Mouse (Mus musculus) macrophage (primary cell): ENCODE measurements around the gene Ifih1. TPM values are rescaled to one million over a fixed set of nuclear protein-coding genes. Genes with fewer than 3 reads are reported as not detected.
A peak's percentile ranks its signal among the peaks of the same experiment; 100 is the strongest.

Experiments
- H3K27ac ChIP-seq: fragments of 350-480 bp; formaldehyde crosslinking; 2 replicates; pipeline ENCODE4 v1.9.0; 2021
- H3K36me3 ChIP-seq: fragments of 350-480 bp; formaldehyde crosslinking; 2 replicates; pipeline ENCODE4 v1.9.0; 2021; ENCODE audit errors: inconsistent target
- H3K4me3 ChIP-seq: fragments of 350-480 bp; formaldehyde crosslinking; 2 replicates; pipeline ENCODE4 v1.9.0; 2021; ENCODE audit errors: inconsistent target
- H3K79me2 ChIP-seq: fragments of 350-480 bp; formaldehyde crosslinking; 2 replicates; pipeline ENCODE4 v1.9.0; 2021; ENCODE audit errors: inconsistent target
- WGBS: methylation state at CpG from one replicate; pipeline ENCODE4 v1.1.7; 2026; ENCODE audit warnings: inconsistent platforms; ENCODE audit not compliant: missing documents; 5-methylcytosine and 5-hydroxymethylcytosine counted together
- polyA plus RNA-seq: library from polyadenylated mRNA; stranded (reverse); fragments of 250-400 nt; gene quantifications from 3 replicates; pipeline ENCODE4 v1.2.4, GENCODE M21; 2018; ENCODE audit warnings: inconsistent platforms
- total RNA-seq, 78 experiments: library from RNA; depleted of rRNA; stranded (reverse); fragments of 250-400 nt; gene quantifications; 1 replicate in 9 of 78; 2 replicates in 24 of 78; 3 replicates in 43 of 78; 4 replicates in 2 of 78; pipeline ENCODE4 v1.2.4; 2018; ENCODE audit warnings: inconsistent platforms in 56 of 78

Gene Ifih1
- total RNA-seq (2018; cell fraction: chromatin; rRNA removed) = 1,000 to 10,000 TPM in 5 of 26 experiments, 100 to 1,000 TPM in 17, 10 to 100 TPM in 4; 65.5 to 4,302 (median 346) TPM
- 100 to 1,000 TPM in 16 of 26 experiments, 10 to 100 TPM in 10; 36.8 to 389 (median 148) TPM for total RNA-seq (2018; cell fraction: cytosol; rRNA removed)
- total RNA-seq (2018; cell fraction: nucleus; rRNA removed) = 1,000 to 10,000 TPM in 6 of 26 experiments, 100 to 1,000 TPM in 18, 10 to 100 TPM in 2; 70.3 to 3,273 (median 400) TPM
- 26.5 to 58.3 TPM (median 35.8 TPM) in 3 replicates for polyA plus RNA-seq

DNA sequence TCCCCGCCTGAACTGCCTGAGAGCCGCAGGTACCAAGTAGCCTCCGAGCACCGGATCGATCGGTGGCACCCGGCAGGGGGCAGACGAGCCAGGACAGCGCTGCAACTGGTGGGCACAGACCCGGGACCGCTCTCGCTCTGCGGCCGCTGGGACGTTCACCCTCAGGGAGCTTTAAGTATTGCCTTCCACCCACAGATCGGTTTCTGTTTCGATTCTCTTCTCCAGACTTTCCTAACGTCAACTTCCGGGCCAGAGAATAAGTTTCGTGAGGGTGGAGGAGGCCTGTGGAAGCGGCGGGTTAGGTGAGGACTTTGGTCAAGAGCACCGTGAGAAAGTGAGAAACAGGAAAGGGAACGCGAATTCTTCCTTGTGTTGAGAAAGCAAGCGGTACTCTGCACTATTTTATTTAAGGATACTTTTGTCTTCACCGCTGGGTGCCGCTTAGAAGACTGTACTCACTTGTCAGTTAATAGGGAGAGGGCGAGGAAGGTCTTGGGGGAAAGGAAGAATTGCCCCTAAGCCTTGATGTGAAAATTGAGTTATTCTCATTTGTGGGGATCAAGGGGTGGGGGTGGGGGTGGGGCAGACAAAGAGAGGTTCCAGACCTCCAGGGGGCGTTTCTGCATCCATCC is at the start of gene Ifih1:
TSS of gene Ifih1 (minus strand) at position 242 of the 632 bp plus-strand sequence.
- Histone ChIP-seq H3K4me3 (peak within 1 kb of the TSS; percentile 90), H3K27ac (peak within 1 kb of the TSS; percentile 72), H3K79me2 (peaks cover 47% of the 10 kb centered on the region), H3K36me3 (no peaks in the 10 kb centered on the region; the same call in 1 of the 2 replicates)
- WGBS = 2% methylated on average over 30 of the region's 30 CpGs

DNA sequence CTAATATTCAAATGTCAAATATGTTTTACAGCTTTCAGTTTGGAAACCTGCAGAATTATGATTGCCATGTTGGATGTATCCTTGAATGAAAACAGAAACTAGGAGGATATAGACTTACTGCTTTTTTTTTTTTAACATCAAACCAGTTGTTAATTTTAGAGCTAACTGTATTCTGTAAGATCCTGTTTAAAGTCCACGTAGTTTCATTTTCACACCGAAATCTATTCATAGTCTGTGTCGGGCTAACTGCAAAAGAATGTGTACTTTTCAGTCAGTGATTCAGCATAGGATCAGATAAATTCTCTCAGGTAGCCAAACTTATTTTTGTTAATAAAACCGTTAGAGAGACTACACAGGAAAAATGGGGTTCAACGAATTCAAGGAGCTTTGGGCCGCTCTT is 39.9 kb upstream of the Ifih1 start:
- no peaks in the 10 kb centered on the region for H3K79me2 ChIP-seq
- no peaks in the 10 kb centered on the region for H3K36me3 ChIP-seq
- 12% methylated on average over 6 of the region's 6 CpGs for WGBS
- H3K4me3 ChIP-seq = peak overlapping the region; percentile 4; the same call in 1 of the 2 replicates
- H3K27ac ChIP-seq = no peak overlapping the region

DNA sequence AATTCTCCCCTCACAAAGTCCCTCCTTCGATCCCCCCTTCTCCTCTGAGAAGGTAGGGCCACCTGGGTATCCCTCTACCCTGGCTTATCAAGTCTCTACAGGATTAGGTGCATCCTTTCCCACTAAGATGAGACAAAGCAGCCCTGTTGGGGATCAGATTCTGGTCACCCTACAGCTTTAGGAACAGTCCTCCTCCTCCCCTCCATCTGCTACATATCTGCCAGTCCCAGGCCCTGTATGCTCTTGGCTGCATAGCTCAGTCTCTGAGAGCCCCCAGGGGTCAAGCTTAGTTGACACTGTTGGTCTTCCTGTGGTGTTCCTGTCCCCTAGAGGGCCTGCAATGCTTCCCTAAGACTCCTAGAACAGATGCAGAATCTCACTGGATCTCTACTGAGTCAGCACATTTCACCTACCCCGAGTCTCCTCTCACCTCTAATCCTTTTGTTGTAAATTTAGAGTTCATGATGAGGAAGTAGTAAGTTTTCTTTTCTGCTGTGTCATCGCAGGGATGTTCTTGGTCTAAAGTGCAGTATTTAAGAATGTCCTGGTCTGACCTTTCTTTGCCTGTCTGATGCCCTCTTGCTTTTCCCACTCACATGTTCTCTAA is 39.0 kb upstream of the Ifih1 start:
- 36% methylated on average over 3 of the region's 3 CpGs for WGBS
- Histone ChIP-seq H3K27ac (no peak overlapping the region), H3K4me3 (no peak overlapping the region)

DNA sequence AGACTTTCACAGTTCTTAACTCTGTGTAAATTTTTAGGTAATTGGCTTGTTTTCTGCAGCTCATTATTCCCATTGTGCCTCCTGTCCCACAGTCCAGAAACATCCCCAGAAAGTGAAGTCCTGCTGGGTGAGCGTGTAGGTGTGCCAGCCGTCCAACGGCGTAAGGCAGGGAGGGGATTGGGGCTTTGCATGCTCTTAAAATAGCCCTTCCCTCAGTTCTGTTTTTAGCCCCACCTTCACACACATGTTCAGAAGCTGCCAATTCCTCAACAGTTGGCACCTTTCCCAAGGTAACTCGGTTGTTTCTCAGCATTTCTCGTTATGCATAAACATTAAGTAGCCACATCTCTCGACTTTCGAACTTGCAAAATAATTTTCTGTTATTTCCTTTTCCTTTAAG is 35.6 kb upstream of the Ifih1 start:
- H3K27ac ChIP-seq = no peak overlapping the region
- no peak overlapping the region for H3K4me3 ChIP-seq
- no peaks in the 10 kb centered on the region for H3K79me2 ChIP-seq
- 56% methylated on average over 8 of the region's 8 CpGs for WGBS
- no peaks in the 10 kb centered on the region for H3K36me3 ChIP-seq

More for the DNA sequence above, 39.0 kb upstream of the Ifih1 start:
- Histone ChIP-seq H3K36me3 (no peaks in the 10 kb centered on the region), H3K79me2 (no peaks in the 10 kb centered on the region)

DNA sequence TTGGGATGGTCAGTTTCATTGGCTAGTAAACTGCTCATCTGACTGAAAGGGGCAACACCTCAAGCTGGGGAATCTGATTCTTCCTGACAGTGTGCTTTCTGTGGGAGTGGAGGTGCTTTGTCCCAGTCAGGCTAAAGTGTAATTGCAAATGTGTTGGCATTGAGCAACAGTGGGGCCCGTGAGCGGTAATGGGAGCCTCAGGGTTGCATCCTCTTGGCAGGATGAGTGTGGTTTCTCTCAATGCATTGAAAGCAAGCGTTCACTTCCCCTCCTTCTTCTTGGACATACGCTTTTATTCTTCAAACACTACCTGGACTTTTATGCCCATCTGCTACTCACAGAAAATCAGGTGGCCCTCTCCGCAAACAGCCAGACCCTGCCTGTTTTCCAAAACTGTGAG is 26.7 kb upstream of the Ifih1 start:
- 37% methylated on average over 5 of the region's 5 CpGs for WGBS
- Histone ChIP-seq H3K79me2 (no peaks in the 10 kb centered on the region), H3K4me3 (no peak overlapping the region), H3K27ac (no peak overlapping the region), H3K36me3 (no peaks in the 10 kb centered on the region)

DNA sequence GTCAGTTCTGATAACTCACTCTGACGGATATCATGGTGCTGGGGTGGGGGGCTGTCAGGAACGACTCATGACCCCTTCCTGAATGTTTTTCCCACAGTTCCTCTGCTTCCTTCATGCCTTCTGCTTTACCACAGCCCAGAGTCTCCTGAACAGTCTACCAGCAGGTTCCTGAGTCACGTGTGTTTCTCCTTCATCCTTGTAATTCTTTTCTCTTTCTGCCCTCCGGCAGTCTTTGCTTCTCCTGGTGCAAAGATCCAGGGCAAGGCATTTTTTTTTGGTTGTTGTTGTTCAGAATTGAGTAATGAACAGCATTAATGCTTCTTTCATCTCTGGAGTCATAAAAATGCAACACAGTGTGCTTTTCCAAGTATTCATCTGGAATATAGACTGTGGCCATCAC is 24.7 kb upstream of the Ifih1 start:
- no peaks in the 10 kb centered on the region for H3K36me3 ChIP-seq
- WGBS = 84% methylated on average over 4 of the region's 4 CpGs
- no peak overlapping the region for H3K4me3 ChIP-seq
- no peak overlapping the region for H3K27ac ChIP-seq
- H3K79me2 ChIP-seq = no peaks in the 10 kb centered on the region

DNA sequence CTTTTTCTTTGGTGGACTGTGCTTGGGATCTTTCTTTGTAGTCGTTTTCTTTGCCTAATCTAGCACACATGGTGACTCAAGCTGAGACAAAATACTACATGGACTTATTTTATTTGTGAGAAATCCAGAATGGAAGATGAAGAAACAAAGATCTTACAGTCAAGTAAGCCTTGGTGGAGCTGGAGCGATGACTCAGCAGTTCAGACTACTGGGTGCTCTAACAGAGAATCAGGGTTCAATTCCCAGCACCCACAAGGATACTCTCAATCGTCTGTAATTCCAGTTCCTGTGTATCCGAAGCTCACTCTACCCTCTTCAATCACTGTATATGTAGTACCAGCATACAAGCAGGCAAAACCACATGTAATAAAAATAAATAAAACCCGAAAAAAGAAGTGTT is 24.2 kb upstream of the Ifih1 start:
- no peak overlapping the region for H3K27ac ChIP-seq
- H3K4me3 ChIP-seq = no peak overlapping the region
- WGBS = 88% methylated on average over 5 of the region's 5 CpGs
- H3K36me3 ChIP-seq = no peaks in the 10 kb centered on the region
- H3K79me2 ChIP-seq = no peaks in the 10 kb centered on the region

DNA sequence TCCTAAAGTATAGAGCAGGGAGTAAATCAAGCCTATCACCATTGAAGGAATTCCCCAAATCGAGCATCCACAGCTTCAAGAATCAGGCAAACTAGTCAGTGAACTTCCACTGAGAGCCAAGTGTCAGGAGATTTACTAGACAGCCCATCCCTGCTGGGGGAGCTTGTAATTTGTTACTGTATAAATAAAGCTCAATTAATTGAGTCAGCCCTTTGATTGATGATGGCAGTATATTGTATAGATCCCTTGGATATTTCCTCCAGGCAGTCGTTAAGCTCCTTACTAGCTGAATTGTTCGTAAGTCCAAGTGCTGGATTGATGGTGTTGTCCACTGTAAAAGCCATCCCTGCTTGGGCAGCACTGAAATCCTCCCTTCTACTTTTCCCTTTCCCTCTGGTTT is 23.8 kb upstream of the Ifih1 start:
- Histone ChIP-seq H3K36me3 (no peaks in the 10 kb centered on the region), H3K79me2 (no peaks in the 10 kb centered on the region), H3K4me3 (no peak overlapping the region), H3K27ac (no peak overlapping the region)
- WGBS = 88% methylated on average over 3 of the region's 3 CpGs

DNA sequence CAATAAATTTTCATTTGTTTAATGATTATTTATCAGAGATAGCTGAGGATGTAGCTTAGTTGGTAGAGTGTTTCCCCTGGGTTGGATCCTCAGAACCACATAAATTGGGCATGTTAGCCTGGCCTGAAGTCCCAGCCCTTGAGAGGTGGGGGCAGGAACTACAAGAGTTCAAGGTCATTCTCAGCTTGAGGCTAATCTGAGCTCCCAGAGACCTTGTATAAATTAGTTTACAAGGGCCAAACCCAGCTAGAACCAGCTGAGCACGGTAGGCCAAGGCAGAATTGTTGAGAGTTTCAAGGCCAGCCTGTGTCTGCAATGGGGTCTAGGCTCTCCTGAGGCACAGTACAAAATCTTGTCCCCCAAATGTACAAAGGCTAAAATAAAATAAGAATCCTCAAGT is 19.5 kb upstream of the Ifih1 start:
- Histone ChIP-seq H3K4me3 (no peak overlapping the region), H3K27ac (no peak overlapping the region), H3K36me3 (no peaks in the 10 kb centered on the region), H3K79me2 (no peaks in the 10 kb centered on the region)
- 89% methylated on average over 1 of the region's 1 CpGs for WGBS

DNA sequence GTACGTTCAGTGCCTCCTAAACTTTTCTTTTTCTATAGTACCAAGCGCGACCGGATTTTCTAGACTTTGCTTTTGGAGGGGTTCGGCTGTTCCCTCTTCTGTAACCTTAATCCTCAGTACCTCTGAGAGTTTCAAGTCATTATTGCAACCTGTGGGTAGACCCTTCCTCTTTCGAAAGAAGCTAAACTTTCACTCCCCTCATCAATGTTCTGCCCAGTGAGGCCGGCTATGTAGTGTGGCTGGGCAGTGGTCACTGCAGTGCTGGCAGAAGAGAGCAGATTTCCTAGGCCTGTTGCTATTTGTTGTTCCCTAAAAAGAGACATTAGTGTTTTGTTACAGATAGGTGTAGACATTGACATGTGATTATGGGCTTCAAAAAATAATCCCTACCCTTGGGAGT is 18.8 kb upstream of the Ifih1 start:
- 74% methylated on average over 7 of the region's 7 CpGs for WGBS
- Histone ChIP-seq H3K4me3 (peak overlapping the region; percentile 40), H3K79me2 (no peaks in the 10 kb centered on the region), H3K36me3 (no peaks in the 10 kb centered on the region), H3K27ac (no peak overlapping the region)

DNA sequence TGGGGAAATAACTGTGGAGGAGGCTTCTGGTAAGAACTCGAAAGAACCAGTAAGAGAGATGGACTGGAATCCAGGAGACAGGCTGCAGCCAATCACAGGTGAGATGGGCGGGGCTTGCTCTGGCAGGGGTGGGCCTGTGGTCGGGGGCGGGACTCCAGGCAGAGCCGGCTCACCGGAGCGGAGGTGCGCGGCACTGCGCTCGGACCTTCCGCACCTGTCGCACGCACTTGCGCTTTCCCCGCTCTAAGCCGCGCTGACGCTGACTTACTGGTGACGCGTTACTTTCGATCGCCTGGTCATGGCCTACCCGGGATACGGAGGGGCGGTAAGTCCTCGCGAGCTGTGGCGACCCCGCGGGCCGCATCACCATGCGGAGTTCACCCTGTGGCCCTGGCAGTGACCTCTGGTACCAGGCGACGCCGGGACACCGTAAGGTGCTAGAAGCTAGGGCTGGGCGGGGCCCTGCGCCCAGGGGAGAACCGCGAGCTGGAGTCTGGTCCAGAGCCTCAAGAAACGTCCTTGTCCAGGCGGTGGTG is 18.1 kb upstream of the Ifih1 start, which contains the start of gene Gca:
TSS of gene Gca (plus strand) at position 151 of the 536 bp plus-strand sequence.
- H3K27ac ChIP-seq = no peak within 1 kb of the TSS
- WGBS = 1% methylated on average over 43 of the region's 43 CpGs
- no peaks in the 10 kb centered on the region for H3K79me2 ChIP-seq
- peak within 1 kb of the TSS; percentile 40 for H3K4me3 ChIP-seq
- H3K36me3 ChIP-seq = no peaks in the 10 kb centered on the region

DNA sequence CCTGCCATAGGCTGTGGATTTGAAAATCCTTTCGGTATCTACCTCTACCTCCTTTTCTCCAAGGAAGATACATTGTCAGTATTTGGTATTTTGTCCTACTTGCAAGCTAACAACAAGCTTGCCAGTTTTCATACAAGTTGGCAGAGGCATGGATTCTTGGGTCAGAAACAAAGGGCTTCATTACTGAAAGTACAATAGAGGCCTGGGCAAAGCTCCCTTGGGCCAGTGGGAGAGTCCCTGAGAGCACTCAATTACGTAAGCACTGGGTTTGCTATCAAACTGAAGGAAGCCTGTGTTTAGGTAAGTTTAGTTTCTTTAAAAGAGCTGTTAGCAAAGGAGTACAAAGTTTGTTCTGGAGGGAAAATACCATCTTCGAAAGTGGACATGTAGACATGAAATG is 16.5 kb upstream of the Ifih1 start:
- 95% methylated on average over 3 of the region's 3 CpGs for WGBS
- H3K4me3 ChIP-seq = no peak overlapping the region
- H3K79me2 ChIP-seq = no peaks in the 10 kb centered on the region
- H3K27ac ChIP-seq = no peak overlapping the region
- H3K36me3 ChIP-seq = no peaks in the 10 kb centered on the region

DNA sequence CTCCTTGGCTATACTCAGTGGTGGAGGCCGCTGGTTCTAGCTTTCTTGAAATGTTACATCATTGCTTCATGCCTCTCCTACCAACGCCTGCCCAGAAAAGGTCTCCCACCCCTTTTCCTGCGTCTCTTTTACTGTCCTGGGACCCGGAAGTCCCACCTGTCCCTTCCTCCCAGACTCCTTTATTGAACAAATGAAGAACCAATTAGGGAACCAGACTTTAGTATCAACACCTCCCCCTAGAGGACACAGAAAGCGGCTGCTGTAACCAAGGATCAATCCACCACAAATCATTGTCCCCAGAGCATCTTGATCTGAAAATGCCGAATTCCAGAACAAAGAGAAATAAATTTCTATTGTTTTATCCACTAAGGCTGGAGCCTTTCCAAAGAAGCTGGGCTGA is 14.5 kb upstream of the Ifih1 start:
- H3K27ac ChIP-seq = no peak overlapping the region
- 58% methylated on average over 6 of the region's 6 CpGs for WGBS
- no peaks in the 10 kb centered on the region for H3K79me2 ChIP-seq
- H3K36me3 ChIP-seq = no peaks in the 10 kb centered on the region
- H3K4me3 ChIP-seq = no peak overlapping the region

DNA sequence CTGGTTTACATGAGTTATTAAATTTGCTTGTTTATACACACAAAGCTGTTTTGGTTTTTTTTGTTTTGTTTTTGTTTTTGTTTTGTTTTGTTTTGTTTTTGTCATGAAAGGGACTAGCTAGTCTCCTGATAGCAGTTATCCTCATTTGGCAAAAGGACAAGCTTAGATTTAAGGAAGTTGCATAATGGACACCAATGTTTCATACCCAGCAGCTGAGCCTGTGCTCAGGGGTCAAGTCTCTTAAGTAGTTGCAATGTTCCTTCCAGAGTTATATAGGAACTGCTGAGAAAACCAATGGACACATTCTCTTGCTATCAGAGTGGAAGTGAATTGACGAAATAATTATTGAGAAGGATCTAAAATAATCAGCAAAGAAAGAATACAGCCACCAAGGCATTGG is 10.0 kb upstream of the Ifih1 start:
- Histone ChIP-seq H3K36me3 (no peaks in the 10 kb centered on the region), H3K4me3 (no peak overlapping the region), H3K27ac (no peak overlapping the region), H3K79me2 (no peaks in the 10 kb centered on the region)
- 55% methylated on average over 1 of the region's 1 CpGs for WGBS
